Mouse (Mus musculus) neural tube, embryonic 11.5 days (tissue): ENCODE results near the gene Ltb4r1. TPM values are rescaled to one million over a fixed set of nuclear protein-coding genes. Genes with fewer than 3 reads are reported as not detected.
A peak's percentile ranks its signal among the peaks of the same experiment; 100 is the strongest.

Experiments used
- ATAC-seq: fragments of 200-750 bp; cut with Nextera tagmentation; 2 replicates; pipeline ENCODE4 v1.8.0; 2017; ENCODE audit warnings: moderate number of reproducible peaks, mild to moderate bottlenecking, moderate TSS enrichment, moderate library complexity; ENCODE audit not compliant: insufficient read depth, low FRiP score, low TSS enrichment
- DNase-seq: peaks from one replicate; pipeline ENCODE4 v3.0.0-alpha.2; 2015; ENCODE audit warnings: low spot score
- H3K27ac ChIP-seq: fragments of 300-500 bp; sonication (generic); 2 replicates; pipeline ENCODE4 v1.5.1; 2014; ENCODE audit warnings: low read depth, mild to moderate bottlenecking, low read length
- H3K27me3 ChIP-seq: fragments of 300-500 bp; sonication (generic); 2 replicates; pipeline ENCODE4 v1.6.1; 2014; ENCODE audit warnings: mild to moderate bottlenecking, low read length, mixed read lengths; ENCODE audit not compliant: control insufficient read depth, insufficient read depth
- H3K36me3 ChIP-seq: fragments of 300-500 bp; sonication (generic); 2 replicates; pipeline ENCODE4 v1.6.1; 2014; ENCODE audit warnings: mild to moderate bottlenecking, low read length, moderate library complexity, mixed read lengths; ENCODE audit not compliant: control insufficient read depth, insufficient read depth
- H3K4me1 ChIP-seq: fragments of 300-500 bp; sonication (generic); 2 replicates; pipeline ENCODE4 v1.6.1; 2014; ENCODE audit warnings: low read length, mixed read lengths; ENCODE audit not compliant: control insufficient read depth, insufficient read depth
- H3K4me2 ChIP-seq: fragments of 300-500 bp; sonication (generic); 2 replicates; pipeline ENCODE4 v1.6.1; 2014; ENCODE audit warnings: low read depth, mild to moderate bottlenecking, moderate library complexity
- H3K4me3 ChIP-seq: fragments of 300-500 bp; sonication (generic); 2 replicates; pipeline ENCODE4 v1.5.1; 2014; ENCODE audit warnings: low read depth, low read length
- H3K9ac ChIP-seq: fragments of 300-500 bp; sonication (generic); 2 replicates; pipeline ENCODE4 v1.6.1; 2014; ENCODE audit warnings: mild to moderate bottlenecking, low read length
- H3K9me3 ChIP-seq: fragments of 300-500 bp; sonication (generic); 2 replicates; pipeline ENCODE4 v1.6.1; 2016; ENCODE audit warnings: low read length; ENCODE audit not compliant: control insufficient read depth
- WGBS: fragments of 180-500 bp; shearing (Covaris S2); extraction: QIAGEN DNeasy Blood & Tissue Kit; methylation state at CpG from one replicate; pipeline ENCODE4 v1.1.7; 2014; 5-methylcytosine and 5-hydroxymethylcytosine counted together
- polyA plus RNA-seq: library from polyadenylated mRNA; unstranded; fragments of >200 nt; fragmentation: Nextera tagmentation; extraction: Ambion mirVana; gene quantifications from 2 replicates; pipeline ENCODE4 v1.2.1, GENCODE M21; 2014

The Ltb4r1 gene
- polyA plus RNA-seq = 0.18 and 0.27 TPM in 2 replicates

- Histone ChIP-seq H3K27me3 (peaks cover 57% of the 10 kb centered on the region), H3K4me2 (no peak within 1 kb of the TSS), H3K9ac (no peak within 1 kb of the TSS), H3K9me3 (no peaks in the 10 kb centered on the region), H3K4me3 (no peak within 1 kb of the TSS), H3K4me1 (0 out of 2 replicates have a peak, but pooled peaks cover 4% of the 10 kb centered on the region), H3K27ac (no peak within 1 kb of the TSS), H3K36me3 (no peaks in the 10 kb centered on the region)
- no peak for DNase-seq
- no peak for ATAC-seq
- 81% methylated on average over 4 of the region's 4 CpGs for WGBS
Measured at GRCm38 (mm10) chr14:55765696-55766095, at the start of gene Ltb4r1. Gene Ltb4r1 (plus strand): TSS chr14:55765962.

GRCm38 (mm10) chr14:55716271-55716670, 49.5 kb upstream of the Ltb4r1 start:
- H3K36me3 ChIP-seq = 0 out of 2 replicates have a peak, but pooled peaks cover 2% of the 10 kb centered on the region
- H3K9ac ChIP-seq = no peak overlapping the region
- DNase-seq (no peak), ATAC-seq (no peak)
- H3K4me3 ChIP-seq = no peak overlapping the region
- H3K27ac ChIP-seq = no peak overlapping the region
- H3K4me1 ChIP-seq = 0 out of 2 replicates have a peak, but pooled peaks cover 3% of the 10 kb centered on the region
- H3K27me3 ChIP-seq = peaks cover 9% of the 10 kb centered on the region; the same call in 1 of the 2 replicates
- H3K4me2 ChIP-seq = no peak overlapping the region
- 93% methylated on average over 6 of the region's 6 CpGs for WGBS
- no peaks in the 10 kb centered on the region for H3K9me3 ChIP-seq

- no peak overlapping the region for H3K27ac ChIP-seq
- H3K4me3 ChIP-seq = no peak overlapping the region
- 86% methylated on average over 8 of the region's 8 CpGs for WGBS
- H3K4me1 ChIP-seq = 0 out of 2 replicates have a peak, but pooled peaks cover 3% of the 10 kb centered on the region
- no peaks in the 10 kb centered on the region for H3K9me3 ChIP-seq
- 0 out of 2 replicates have a peak, but pooled peaks cover 2% of the 10 kb centered on the region for H3K36me3 ChIP-seq
- H3K9ac ChIP-seq = no peak overlapping the region
- DNase-seq = no peak
- H3K27me3 ChIP-seq = peaks cover 9% of the 10 kb centered on the region; the same call in 1 of the 2 replicates
- no peak for ATAC-seq
- no peak overlapping the region for H3K4me2 ChIP-seq
Measured at GRCm38 (mm10) chr14:55716884-55717283, 48.9 kb upstream of the Ltb4r1 start.

- H3K4me2 ChIP-seq = no peak overlapping the region
- 86% methylated on average over 6 of the region's 6 CpGs for WGBS
- H3K9me3 ChIP-seq = no peaks in the 10 kb centered on the region
- H3K27ac ChIP-seq = no peak overlapping the region
- DNase-seq (no peak), ATAC-seq (no peak)
- 0 out of 2 replicates have a peak, but pooled peaks cover 2% of the 10 kb centered on the region for H3K36me3 ChIP-seq
- H3K4me3 ChIP-seq = no peak overlapping the region
- H3K27me3 ChIP-seq = no peaks in the 10 kb centered on the region
- no peak overlapping the region for H3K9ac ChIP-seq
- H3K4me1 ChIP-seq = no peaks in the 10 kb centered on the region
Measured at GRCm38 (mm10) chr14:55719737-55720136, 46.0 kb upstream of the Ltb4r1 start.

- Histone ChIP-seq H3K36me3 (0 out of 2 replicates have a peak, but pooled peaks cover 2% of the 10 kb centered on the region), H3K27me3 (no peaks in the 10 kb centered on the region), H3K4me2 (no peak overlapping the region), H3K9me3 (no peaks in the 10 kb centered on the region), H3K4me1 (no peaks in the 10 kb centered on the region), H3K27ac (no peak overlapping the region), H3K9ac (no peak overlapping the region), H3K4me3 (no peak overlapping the region)
- DNase-seq (no peak), ATAC-seq (no peak)
- 95% methylated on average over 12 of the region's 12 CpGs for WGBS
Measured at GRCm38 (mm10) chr14:55720666-55721065, 45.1 kb upstream of the Ltb4r1 start.

GRCm38 (mm10) chr14:55721076-55721475, 44.7 kb upstream of the Ltb4r1 start:
- no peak overlapping the region for H3K27ac ChIP-seq
- no peaks in the 10 kb centered on the region for H3K4me1 ChIP-seq
- DNase-seq (no peak), ATAC-seq (no peak)
- peak overlapping the region; percentile 46 for H3K4me2 ChIP-seq
- 77% methylated on average over 6 of the region's 6 CpGs for WGBS
- H3K27me3 ChIP-seq = no peaks in the 10 kb centered on the region
- H3K4me3 ChIP-seq = peak overlapping the region; percentile 55; the same call in 1 of the 2 replicates
- 0 out of 2 replicates have a peak, but pooled peaks cover 2% of the 10 kb centered on the region for H3K36me3 ChIP-seq
- no peaks in the 10 kb centered on the region for H3K9me3 ChIP-seq
- peak overlapping the region; percentile 81; the same call in 1 of the 2 replicates for H3K9ac ChIP-seq

- peak; percentile 95 for ATAC-seq
- Histone ChIP-seq H3K27ac (peak within 1 kb of the TSS; percentile 67), H3K4me1 (no peaks in the 10 kb centered on the region)
Measured at GRCm38 (mm10) chr14:55721700-55722437, 43.9 kb upstream of the Ltb4r1 start, which contains the start of gene Rabggta. Gene Rabggta (minus strand): TSS chr14:55722263.

GRCm38 (mm10) chr14:55722438-55722945, 43.3 kb upstream of the Ltb4r1 start:
- DNase-seq = no peak
- Histone ChIP-seq H3K4me3 (peak overlapping the region; percentile 55; the same call in 1 of the 2 replicates), H3K27ac (no peak overlapping the region), H3K27me3 (no peaks in the 10 kb centered on the region), H3K9ac (peak overlapping the region; percentile 81), H3K9me3 (no peaks in the 10 kb centered on the region), H3K36me3 (0 out of 2 replicates have a peak, but pooled peaks cover under 1% of the 10 kb centered on the region), H3K4me2 (peak overlapping the region; percentile 46), H3K4me1 (no peaks in the 10 kb centered on the region)
- 45% methylated on average over 8 of the region's 8 CpGs for WGBS
- no peak; the same call in 1 of the 2 replicates for ATAC-seq

More at GRCm38 (mm10) chr14:55721700-55722437, 43.9 kb upstream of the Ltb4r1 start, which contains the start of gene Rabggta:
- Histone ChIP-seq H3K4me3 (peak within 1 kb of the TSS; percentile 55), H3K9ac (peak within 1 kb of the TSS; percentile 81), H3K4me2 (peak within 1 kb of the TSS; percentile 46), H3K36me3 (0 out of 2 replicates have a peak, but pooled peaks cover 2% of the 10 kb centered on the region), H3K27me3 (no peaks in the 10 kb centered on the region), H3K9me3 (no peaks in the 10 kb centered on the region)
- peak; percentile 92 for DNase-seq
- WGBS = under 1% methylated on average over 50 of the region's 50 CpGs
